Mouse (Mus musculus) embryo, embryonic 10 days (tissue): ENCODE measurements around the gene Hoxa10.
A peak's percentile ranks its signal among the peaks of the same experiment; 100 is the strongest.

ENCODE experiments used
- DNase-seq: peaks from one replicate; pipeline ENCODE4 v3.0.0-alpha.2; 2015; ENCODE audit warnings: low spot score

The Hoxa10 gene

GRCm38 (mm10) chr6:52262463-52263320 lies 22.0 kb upstream of the Hoxa10 start:
- DNase-seq = peak; percentile 61

- no peak for DNase-seq
These were observed 21.3 kb upstream of the Hoxa10 start for GRCm38 (mm10) chr6:52261751-52262462.

GRCm38 (mm10) chr6:52260654-52261575 lies 20.3 kb upstream of the Hoxa10 start, which contains the start of gene Hoxa13:
Gene Hoxa13 (minus strand): TSS chr6:52260880.
- peak; percentile 51 for DNase-seq

GRCm38 (mm10) chr6:52259811-52260261 lies 19.2 kb upstream of the Hoxa10 start:
- peak; percentile 41 for DNase-seq

GRCm38 (mm10) chr6:52259081-52259790 lies 18.6 kb upstream of the Hoxa10 start:
- no peak for DNase-seq

- peak; percentile 96 for DNase-seq
These were observed 16.3 kb upstream of the Hoxa10 start for GRCm38 (mm10) chr6:52256956-52257355.

- no peak for DNase-seq
These were observed 13.2 kb upstream of the Hoxa10 start for GRCm38 (mm10) chr6:52253511-52254500.

- no peak for DNase-seq
These were observed 12.2 kb upstream of the Hoxa10 start for GRCm38 (mm10) chr6:52252775-52253376.

- DNase-seq = peak; percentile 58
These were observed 11.5 kb upstream of the Hoxa10 start for GRCm38 (mm10) chr6:52252016-52252774.

- no peak for DNase-seq
These were observed 10.7 kb upstream of the Hoxa10 start for GRCm38 (mm10) chr6:52251177-52251879.

- DNase-seq = no peak
These were observed 9.2 kb upstream of the Hoxa10 start for GRCm38 (mm10) chr6:52249826-52250225.

GRCm38 (mm10) chr6:52249415-52249738 lies 8.7 kb upstream of the Hoxa10 start:
- no peak for DNase-seq

GRCm38 (mm10) chr6:52248638-52249414 lies 8.2 kb upstream of the Hoxa10 start:
- no peak for DNase-seq

GRCm38 (mm10) chr6:52247766-52248637 lies 7.3 kb upstream of the Hoxa10 start:
- DNase-seq = no peak

GRCm38 (mm10) chr6:52246916-52247315 lies 6.3 kb upstream of the Hoxa10 start:
- DNase-seq = no peak

GRCm38 (mm10) chr6:52246403-52246803 lies 5.7 kb upstream of the Hoxa10 start:
- peak; percentile 66 for DNase-seq

- no peak for DNase-seq
These were observed 5.1 kb upstream of the Hoxa10 start, which contains the start of gene Hoxa11 for GRCm38 (mm10) chr6:52245757-52246142. Gene Hoxa11 (minus strand): TSS chr6:52245810.
